Comparison of ENCODE assay signal across 10 mouse cellular contexts in genomic region chr2:41264228-41264587, GRCm38 (mm10).
DNase-seq lines count a peak whose midpoint lies in the region; ATAC-seq and TF ChIP-seq lines count a peak whose summit lies in the region.
"Had no signal": no experiment of that assay in that cellular context is flagged by ENCODE, and none has a peak within 500 bp of the region (broad histone marks: within the 10 kb centered on the region; RNA-seq: fewer than 3 reads in every experiment).

No protein-coding gene starts in this region.

- WGBS in embryonic facial prominence, embryonic 11.5 days, result 33% methylated on average over 8 of the region's 8 CpGs
- 35% methylated on average over 8 of the region's 8 CpGs for WGBS in hindbrain, postnatal 0 days
- 32% methylated on average over 8 of the region's 8 CpGs for WGBS in midbrain, postnatal 0 days

- no peaks in the 10 kb centered on the region for H3K4me1 ChIP-seq in embryonic facial prominence, embryonic 11.5 days (ENCODE audit: control insufficient read depth, insufficient read depth, low read length)
- H3K4me1 ChIP-seq in hindbrain, postnatal 0 days (ENCODE audit: insufficient read depth, low read length), result no peaks in the 10 kb centered on the region
- H3K4me1 ChIP-seq in midbrain, postnatal 0 days (ENCODE audit: insufficient read depth, low read length), result no peaks in the 10 kb centered on the region
- H3K4me1 ChIP-seq: liver, embryonic 15.5 days had no signal

- no peak overlapping the region for H3K27ac ChIP-seq in embryonic facial prominence, embryonic 11.5 days (replicated peaks; ENCODE audit: low read depth, low read length)
- peak overlapping the region; percentile 34; the same call in 1 of the 2 replicates for H3K27ac ChIP-seq in hindbrain, postnatal 0 days
- H3K27ac ChIP-seq in midbrain, postnatal 0 days (ENCODE audit: low read depth, low read length), result peak overlapping the region; percentile 51; the same call in 1 of the 2 replicates
- H3K27ac ChIP-seq: liver, embryonic 15.5 days had no signal

- DNase-seq in frontal cortex, postnatal 14 days (ENCODE audit: low spot score in 2 of 2), result no peak
- DNase-seq in embryonic facial prominence, embryonic 11.5 days (ENCODE audit: low spot score), result peak; percentile 45
- DNase-seq in hindbrain, postnatal 0 days (ENCODE audit: low spot score), result peak; percentile 43
- peak; percentile 20 for DNase-seq in midbrain, postnatal 0 days (ENCODE audit: low spot score)
- DNase-seq in heart, adult 18-20 months, result no peak
- DNase-seq in kidney, postnatal 14 days, result no peak
- DNase-seq: kidney, adult 11 months had no signal

- no peak overlapping the region for H3K9ac ChIP-seq in embryonic facial prominence, embryonic 11.5 days (replicated peaks; ENCODE audit: low read length)
- no peak overlapping the region for H3K9ac ChIP-seq in hindbrain, postnatal 0 days (replicated peaks; ENCODE audit: low read length)
- no peak overlapping the region for H3K9ac ChIP-seq in midbrain, postnatal 0 days (replicated peaks; ENCODE audit: low read length, poor library complexity, severe bottlenecking)
- H3K9ac ChIP-seq: liver, embryonic 15.5 days had no signal

- peak; percentile 82 for ATAC-seq in frontal cortex, adult (ENCODE audit: low TSS enrichment)
- ATAC-seq in embryonic facial prominence, embryonic 11.5 days (replicated peaks; ENCODE audit: insufficient number of reproducible peaks, low FRiP score, low TSS enrichment, low read depth), result no peak
- peak; percentile 76 for ATAC-seq in hindbrain, postnatal 0 days
- ATAC-seq in midbrain, postnatal 0 days (ENCODE audit: low FRiP score), result peak; percentile 75; the same call in 1 of the 2 replicates
- ATAC-seq in megakaryocyte progenitor cell, adult 5-6 weeks (replicated peaks; ENCODE audit: poor library complexity), result no peak

- no peaks in the 10 kb centered on the region for H3K9me3 ChIP-seq in embryonic facial prominence, embryonic 11.5 days (replicated peaks; ENCODE audit: control insufficient read depth, low read length)
- no peaks in the 10 kb centered on the region for H3K9me3 ChIP-seq in hindbrain, postnatal 0 days (ENCODE audit: low read length)
- no peaks in the 10 kb centered on the region for H3K9me3 ChIP-seq in midbrain, postnatal 0 days (ENCODE audit: low read length)
- H3K9me3 ChIP-seq: liver, embryonic 15.5 days had no signal

- H3K36me3 ChIP-seq in embryonic facial prominence, embryonic 11.5 days (replicated peaks; ENCODE audit: control insufficient read depth, insufficient read depth, low read depth, low read length), result no peaks in the 10 kb centered on the region
- no peaks in the 10 kb centered on the region for H3K36me3 ChIP-seq in hindbrain, postnatal 0 days (ENCODE audit: insufficient read depth, low read length)
- H3K36me3 ChIP-seq in midbrain, postnatal 0 days (ENCODE audit: insufficient read depth, low read length), result no peaks in the 10 kb centered on the region
- H3K36me3 ChIP-seq: liver, embryonic 15.5 days had no signal

- TF ChIP-seq CTCF in hindbrain, postnatal 0 days (IDR thresholded peaks at IDR 0.05; ENCODE audit: low read depth), result no peak
- no peak for TF ChIP-seq CTCF in midbrain, postnatal 0 days (IDR thresholded peaks at IDR 0.05)

- no peak overlapping the region for H3K4me3 ChIP-seq in embryonic facial prominence, embryonic 11.5 days (ENCODE audit: low read depth, low read length)
- no peak overlapping the region for H3K4me3 ChIP-seq in hindbrain, postnatal 0 days (ENCODE audit: low read length)
- H3K4me3 ChIP-seq in midbrain, postnatal 0 days (ENCODE audit: low read depth, low read length), result no peak overlapping the region
- H3K4me3 ChIP-seq: liver, embryonic 15.5 days had no signal

- no peak overlapping the region for H3K4me2 ChIP-seq in embryonic facial prominence, embryonic 11.5 days (ENCODE audit: low read depth, low read length)
- H3K4me2 ChIP-seq in hindbrain, postnatal 0 days (ENCODE audit: low read depth, low read length), result no peak overlapping the region
- no peak overlapping the region for H3K4me2 ChIP-seq in midbrain, postnatal 0 days (ENCODE audit: low read depth, low read length, poor library complexity, severe bottlenecking)
- H3K4me2 ChIP-seq: liver, embryonic 15.5 days had no signal

- no peaks in the 10 kb centered on the region for H3K27me3 ChIP-seq in embryonic facial prominence, embryonic 11.5 days (ENCODE audit: control insufficient read depth, insufficient read depth, low read length)
- H3K27me3 ChIP-seq in hindbrain, postnatal 0 days (ENCODE audit: insufficient read depth, low read length), result no peaks in the 10 kb centered on the region
- H3K27me3 ChIP-seq in midbrain, postnatal 0 days (ENCODE audit: insufficient read depth, low read length), result no peaks in the 10 kb centered on the region
- H3K27me3 ChIP-seq: liver, embryonic 15.5 days had no signal

Comparison
In these comparisons a context has a peak if more than half of its experiments do, and no peak if none do; other contexts are left out.
1. ATAC-seq: peak in frontal cortex, adult (single experiment), hindbrain, postnatal 0 days (single experiment) and midbrain, postnatal 0 days (single experiment); none in embryonic facial prominence, embryonic 11.5 days (single experiment) and megakaryocyte progenitor cell, adult 5-6 weeks (single experiment).
2. DNase-seq: peak in embryonic facial prominence, embryonic 11.5 days (single experiment), hindbrain, postnatal 0 days (single experiment) and midbrain, postnatal 0 days (single experiment); none in frontal cortex, postnatal 14 days (0 of 2), heart, adult 18-20 months (0 of 2) and kidney, postnatal 14 days (single experiment).